Mouse (Mus musculus): Measurements from ENCODE around the gene Ubqlnl. TPM values are rescaled to one million over a fixed set of nuclear protein-coding genes. Genes with fewer than 3 reads are reported as not detected.

Ubqlnl gene
- not detected in 2 replicates for polyA plus RNA-seq (2012; rRNA removed)

GRCm38 (mm10) chr7:104150456-104150855, at the start of gene Ubqlnl:
Gene Ubqlnl, minus strand, starts transcription at chr7:104150556.
- no peak within 1 kb of the TSS for H3K4me3 ChIP-seq (replicated peaks; ENCODE audit: insufficient read depth, low read depth, low read length)
- TF ChIP-seq POLR2A (IDR thresholded peaks at IDR 0.05; ENCODE audit: borderline replicate concordance, insufficient read depth, low read length) (no peak), CTCF (IDR thresholded peaks at IDR 0.05; ENCODE audit: borderline replicate concordance, insufficient read depth, low read depth, low read length) (no peak)
- no peak for DNase-seq

GRCm38 (mm10) chr7:104199822-104200221, 49.5 kb upstream of the Ubqlnl start:
- Histone ChIP-seq H3K4me1 (ENCODE audit: control insufficient read depth, insufficient read depth, low read length) (no peaks in the 10 kb centered on the region), H3K27ac (ENCODE audit: insufficient read depth, low read length) (no peak overlapping the region), H3K27me3 (ENCODE audit: control insufficient read depth, insufficient read depth, low read length) (no peaks in the 10 kb centered on the region), H3K4me3 (replicated peaks; ENCODE audit: insufficient read depth, low read depth, low read length) (no peak overlapping the region)
- TF ChIP-seq POLR2A (IDR thresholded peaks at IDR 0.05; ENCODE audit: borderline replicate concordance, insufficient read depth, low read length) = no peak
- TF ChIP-seq CTCF (IDR thresholded peaks at IDR 0.05; ENCODE audit: borderline replicate concordance, insufficient read depth, low read depth, low read length) = peak; percentile 52
- WGBS = 7% methylated on average over 5 of the region's 5 CpGs
- peak in 1 of 2 experiments; percentile 11 for DNase-seq

More at GRCm38 (mm10) chr7:104150456-104150855, at the start of gene Ubqlnl:
- Histone ChIP-seq H3K4me1 (ENCODE audit: control insufficient read depth, insufficient read depth, low read length) (no peaks in the 10 kb centered on the region), H3K27me3 (ENCODE audit: control insufficient read depth, insufficient read depth, low read length) (no peaks in the 10 kb centered on the region), H3K27ac (ENCODE audit: insufficient read depth, low read length) (no peak within 1 kb of the TSS)
- 90% methylated on average over 2 of the region's 2 CpGs for WGBS

- H3K4me1 ChIP-seq (ENCODE audit: control insufficient read depth, insufficient read depth, low read length) = no peaks in the 10 kb centered on the region
- no peaks in the 10 kb centered on the region for H3K27me3 ChIP-seq (ENCODE audit: control insufficient read depth, insufficient read depth, low read length)
- H3K27ac ChIP-seq (ENCODE audit: insufficient read depth, low read length) = no peak within 1 kb of the TSS
- TF ChIP-seq POLR2A (IDR thresholded peaks at IDR 0.05; ENCODE audit: borderline replicate concordance, insufficient read depth, low read length) (no peak), CTCF (IDR thresholded peaks at IDR 0.05; ENCODE audit: borderline replicate concordance, insufficient read depth, low read depth, low read length) (no peak)
- H3K4me3 ChIP-seq (replicated peaks; ENCODE audit: insufficient read depth, low read depth, low read length) = no peak within 1 kb of the TSS
- WGBS = 75% methylated on average over 6 of the region's 6 CpGs
- no peak for DNase-seq
Measured at GRCm38 (mm10) chr7:104195885-104196284, 45.5 kb upstream of the Ubqlnl start, which contains the start of gene Olfr649. Gene Olfr649, minus strand, starts transcription at chr7:104195985.

- WGBS = 63% methylated on average over 9 of the region's 9 CpGs
- Histone ChIP-seq H3K27ac (ENCODE audit: insufficient read depth, low read length) (no peak overlapping the region), H3K4me1 (ENCODE audit: control insufficient read depth, insufficient read depth, low read length) (no peaks in the 10 kb centered on the region), H3K4me3 (replicated peaks; ENCODE audit: insufficient read depth, low read depth, low read length) (no peak overlapping the region), H3K27me3 (ENCODE audit: control insufficient read depth, insufficient read depth, low read length) (no peaks in the 10 kb centered on the region)
- no peak for TF ChIP-seq POLR2A (IDR thresholded peaks at IDR 0.05; ENCODE audit: borderline replicate concordance, insufficient read depth, low read length)
- TF ChIP-seq CTCF (IDR thresholded peaks at IDR 0.05; ENCODE audit: borderline replicate concordance, insufficient read depth, low read depth, low read length) = no peak
- DNase-seq = no peak
Measured at GRCm38 (mm10) chr7:104191275-104191674, 40.9 kb upstream of the Ubqlnl start.

GRCm38 (mm10) chr7:104183292-104183691, 32.9 kb upstream of the Ubqlnl start, which contains the start of gene Olfr648:
Gene Olfr648, minus strand, starts transcription at chr7:104183392.
- WGBS = 89% methylated on average over 2 of the region's 2 CpGs
- no peak for DNase-seq
- no peak within 1 kb of the TSS for H3K4me3 ChIP-seq (replicated peaks; ENCODE audit: insufficient read depth, low read depth, low read length)
- no peaks in the 10 kb centered on the region for H3K4me1 ChIP-seq (ENCODE audit: control insufficient read depth, insufficient read depth, low read length)
- no peaks in the 10 kb centered on the region for H3K27me3 ChIP-seq (ENCODE audit: control insufficient read depth, insufficient read depth, low read length)
- TF ChIP-seq CTCF (IDR thresholded peaks at IDR 0.05; ENCODE audit: borderline replicate concordance, insufficient read depth, low read depth, low read length) (no peak), POLR2A (IDR thresholded peaks at IDR 0.05; ENCODE audit: borderline replicate concordance, insufficient read depth, low read length) (no peak)
- no peak within 1 kb of the TSS for H3K27ac ChIP-seq (ENCODE audit: insufficient read depth, low read length)

GRCm38 (mm10) chr7:104179074-104179473, 28.7 kb upstream of the Ubqlnl start:
- TF ChIP-seq POLR2A (IDR thresholded peaks at IDR 0.05; ENCODE audit: borderline replicate concordance, insufficient read depth, low read length) (no peak), CTCF (IDR thresholded peaks at IDR 0.05; ENCODE audit: borderline replicate concordance, insufficient read depth, low read depth, low read length) (no peak)
- H3K27ac ChIP-seq (ENCODE audit: insufficient read depth, low read length) = no peak overlapping the region
- H3K27me3 ChIP-seq (ENCODE audit: control insufficient read depth, insufficient read depth, low read length) = no peaks in the 10 kb centered on the region
- no peak overlapping the region for H3K4me3 ChIP-seq (replicated peaks; ENCODE audit: insufficient read depth, low read depth, low read length)
- DNase-seq = no peak
- H3K4me1 ChIP-seq (ENCODE audit: control insufficient read depth, insufficient read depth, low read length) = no peaks in the 10 kb centered on the region
- whole genome bisulfite sequencing = 61% methylated on average over 1 of the region's 1 CpGs

- no peak overlapping the region for H3K27ac ChIP-seq (ENCODE audit: insufficient read depth, low read length)
- TF ChIP-seq CTCF (IDR thresholded peaks at IDR 0.05; ENCODE audit: borderline replicate concordance, insufficient read depth, low read depth, low read length) (no peak), POLR2A (IDR thresholded peaks at IDR 0.05; ENCODE audit: borderline replicate concordance, insufficient read depth, low read length) (no peak)
- no peak for DNase-seq
- H3K4me1 ChIP-seq (ENCODE audit: control insufficient read depth, insufficient read depth, low read length) = no peaks in the 10 kb centered on the region
- H3K4me3 ChIP-seq (replicated peaks; ENCODE audit: insufficient read depth, low read depth, low read length) = no peak overlapping the region
- WGBS = 43% methylated on average over 5 of the region's 5 CpGs
- no peaks in the 10 kb centered on the region for H3K27me3 ChIP-seq (ENCODE audit: control insufficient read depth, insufficient read depth, low read length)
Measured at GRCm38 (mm10) chr7:104178422-104179054, 28.2 kb upstream of the Ubqlnl start.

GRCm38 (mm10) chr7:104175085-104175484, 24.7 kb upstream of the Ubqlnl start:
- Histone ChIP-seq H3K4me3 (replicated peaks; ENCODE audit: insufficient read depth, low read depth, low read length) (no peak overlapping the region), H3K4me1 (ENCODE audit: control insufficient read depth, insufficient read depth, low read length) (no peaks in the 10 kb centered on the region), H3K27me3 (ENCODE audit: control insufficient read depth, insufficient read depth, low read length) (no peaks in the 10 kb centered on the region), H3K27ac (ENCODE audit: insufficient read depth, low read length) (no peak overlapping the region)
- DNase-seq = no peak
- TF ChIP-seq POLR2A (IDR thresholded peaks at IDR 0.05; ENCODE audit: borderline replicate concordance, insufficient read depth, low read length) (no peak), CTCF (IDR thresholded peaks at IDR 0.05; ENCODE audit: borderline replicate concordance, insufficient read depth, low read depth, low read length) (no peak)
- 10% methylated on average over 1 of the region's 1 CpGs for WGBS
